Mouse (Mus musculus): ENCODE results near the gene Wfdc2. TPM values are rescaled to one million over a fixed set of nuclear protein-coding genes. Genes with fewer than 3 reads are reported as not detected.

Gene Wfdc2
- total and polyA plus RNA-seq, 3 experiments = not detected

- TF ChIP-seq BHLHE40 (IDR thresholded peaks at IDR 0.05; ENCODE audit: low read depth, low read length) = no peak
- TF ChIP-seq CTCF (conservative IDR thresholded peaks at IDR 0.05 in 1 of 2, IDR thresholded peaks at IDR 0.05 in 1 of 2; ENCODE audit: low read depth in 2 of 2, low read length in 2 of 2) = peak in 1 of 2 experiments; percentile 29; a peak in 3 of 4 replicates
- in situ Hi-C loops (cut with MboI; ENCODE audit: low pct_ligation_motif_present, low pct_unique_long_range_greater_than_20kb, low sequenced_read_pairs) = loop anchor here (10.0 kb wide), 1 partner anchor 55 kb away; the partner anchor contains the start of genes Wfdc10 and Wfdc9
These were observed 38.0 kb downstream of the Wfdc2 start for GRCm38 (mm10) chr2:164600179-164600578.

GRCm38 (mm10) chr2:164603482-164603881 lies 41.3 kb downstream of the Wfdc2 start:
- Histone ChIP-seq H3K36me3 (replicated peaks in 1 of 2; ENCODE audit: control insufficient read depth in 1 of 2, insufficient read depth in 1 of 2, low read length in 1 of 2) (no peaks in the 10 kb centered on the region), H3K4me2 (ENCODE audit: insufficient read depth, low read depth, poor library complexity, severe bottlenecking) (no peak overlapping the region), H3K27ac (ENCODE audit: insufficient read depth, low read depth) (no peak overlapping the region), H3K79me2 (replicated peaks; ENCODE audit: control insufficient read depth, extremely low read depth, insufficient read depth, poor library complexity, severe bottlenecking) (no peaks in the 10 kb centered on the region), H3K9me3 (replicated peaks; ENCODE audit: low read length) (peaks cover 11% of the 10 kb centered on the region), H3K4me3 (replicated peaks in 1 of 3; ENCODE audit: low read depth in 2 of 3, low read length in 2 of 3, poor library complexity in 1 of 3) (no peak overlapping the region), H3K4me1 (ENCODE audit: control insufficient read depth in 1 of 2, insufficient read depth in 2 of 2) (no peaks in the 10 kb centered on the region), H3K9ac (ENCODE audit: insufficient read depth, low read depth) (no peak overlapping the region), H3K27me3 (replicated peaks) (peaks cover 71% of the 10 kb centered on the region)
- dilution Hi-C loops (cut with MboI; ENCODE audit: extremely low pct_ligation_motif_present, extremely low pct_unique_long_range_greater_than_20kb, low sequenced_read_pairs) = no loop called here
- DNase-seq (ENCODE audit: extremely low read depth) = no peak
- no peak for TF ChIP-seq JUND (conservative IDR thresholded peaks at IDR 0.05; ENCODE audit: low read depth, low read length)
- peak in 1 of 2 experiments; percentile 22; a peak in 1 of 4 replicates for TF ChIP-seq CTCF (conservative IDR thresholded peaks at IDR 0.05 in 1 of 2, IDR thresholded peaks at IDR 0.05 in 1 of 2; ENCODE audit: low read depth in 2 of 2, low read length in 2 of 2)
- no peak for TF ChIP-seq MAZ (IDR thresholded peaks at IDR 0.05; ENCODE audit: low read depth, low read length)
- in situ Hi-C loops (cut with MboI; ENCODE audit: low pct_ligation_motif_present, low pct_unique_long_range_greater_than_20kb, low sequenced_read_pairs) = loop anchor here (10.0 kb wide), 1 partner anchor 51 kb away; the partner anchor contains the start of genes Wfdc10 and Wfdc9

More at GRCm38 (mm10) chr2:164600179-164600578, 38.0 kb downstream of the Wfdc2 start:
- H3K27ac ChIP-seq (ENCODE audit: insufficient read depth, low read depth) = no peak overlapping the region
- H3K4me2 ChIP-seq (ENCODE audit: insufficient read depth, low read depth, poor library complexity, severe bottlenecking) = no peak overlapping the region
- H3K4me1 ChIP-seq (ENCODE audit: control insufficient read depth in 1 of 2, insufficient read depth in 2 of 2) = 0 out of 4 replicates have a peak, but pooled peaks cover 0 to 2% of the 10 kb centered on the region in 2 experiments
- no peak overlapping the region for H3K4me3 ChIP-seq (replicated peaks in 1 of 3; ENCODE audit: low read depth in 2 of 3, low read length in 2 of 3, poor library complexity in 1 of 3)
- H3K27me3 ChIP-seq (replicated peaks) = peaks cover 67% of the 10 kb centered on the region
- H3K9ac ChIP-seq (ENCODE audit: insufficient read depth, low read depth) = no peak overlapping the region
- DNase-seq (ENCODE audit: extremely low read depth) = no peak
- H3K79me2 ChIP-seq (replicated peaks; ENCODE audit: control insufficient read depth, extremely low read depth, insufficient read depth, poor library complexity, severe bottlenecking) = no peaks in the 10 kb centered on the region
- no peaks in the 10 kb centered on the region for H3K36me3 ChIP-seq (replicated peaks in 1 of 2; ENCODE audit: control insufficient read depth in 1 of 2, insufficient read depth in 1 of 2, low read length in 1 of 2)
- dilution Hi-C loops (cut with MboI; ENCODE audit: extremely low pct_ligation_motif_present, extremely low pct_unique_long_range_greater_than_20kb, low sequenced_read_pairs) = no loop called here
- peaks cover 11% of the 10 kb centered on the region for H3K9me3 ChIP-seq (replicated peaks; ENCODE audit: low read length)

- Histone ChIP-seq H3K4me3 (replicated peaks in 1 of 3; ENCODE audit: low read depth in 2 of 3, low read length in 2 of 3, poor library complexity in 1 of 3) (no peak overlapping the region), H3K79me2 (replicated peaks; ENCODE audit: control insufficient read depth, extremely low read depth, insufficient read depth, poor library complexity, severe bottlenecking) (no peaks in the 10 kb centered on the region), H3K36me3 (replicated peaks in 1 of 2; ENCODE audit: control insufficient read depth in 1 of 2, insufficient read depth in 1 of 2, low read length in 1 of 2) (no peaks in the 10 kb centered on the region), H3K27me3 (replicated peaks) (peaks cover 77% of the 10 kb centered on the region), H3K27ac (ENCODE audit: insufficient read depth, low read depth) (no peak overlapping the region), H3K4me1 (ENCODE audit: control insufficient read depth in 1 of 2, insufficient read depth in 2 of 2) (no peaks in the 10 kb centered on the region), H3K9me3 (replicated peaks; ENCODE audit: low read length) (peaks cover 11% of the 10 kb centered on the region), H3K9ac (ENCODE audit: insufficient read depth, low read depth) (no peak overlapping the region), H3K4me2 (ENCODE audit: insufficient read depth, low read depth, poor library complexity, severe bottlenecking) (no peak overlapping the region)
- dilution Hi-C loops (cut with MboI; ENCODE audit: extremely low pct_ligation_motif_present, extremely low pct_unique_long_range_greater_than_20kb, low sequenced_read_pairs) = no loop called here
- TF ChIP-seq RCOR1 (conservative IDR thresholded peaks at IDR 0.05; ENCODE audit: low read depth, low read length) (no peak), CTCF (conservative IDR thresholded peaks at IDR 0.05 in 1 of 2, IDR thresholded peaks at IDR 0.05 in 1 of 2; ENCODE audit: low read depth in 2 of 2, low read length in 2 of 2) (no peak), JUN (IDR thresholded peaks at IDR 0.05; ENCODE audit: insufficient read depth, low read depth, low read length) (no peak), MAZ (IDR thresholded peaks at IDR 0.05; ENCODE audit: low read depth, low read length) (no peak), ZNF384 (IDR thresholded peaks at IDR 0.05; ENCODE audit: low read depth, low read length) (no peak), BHLHE40 (IDR thresholded peaks at IDR 0.05; ENCODE audit: low read depth, low read length) (no peak), PAX5 (IDR thresholded peaks at IDR 0.05; ENCODE audit: low read length) (no peak), RAD21 (IDR thresholded peaks at IDR 0.05; ENCODE audit: low read depth, low read length) (no peak), MXI1 (IDR thresholded peaks at IDR 0.05; ENCODE audit: low read depth, low read length) (no peak), CHD1 (IDR thresholded peaks at IDR 0.05; ENCODE audit: low read depth, low read length) (no peak), TCF12 (IDR thresholded peaks at IDR 0.05; ENCODE audit: low read depth, low read length) (no peak), EP300 (IDR thresholded peaks at IDR 0.05; ENCODE audit: low read length) (no peak), USF2 (conservative IDR thresholded peaks at IDR 0.05; ENCODE audit: low read depth, low read length) (no peak), ZKSCAN1 (IDR thresholded peaks at IDR 0.05; ENCODE audit: borderline replicate concordance, low read depth, low read length) (no peak), MYC (IDR thresholded peaks at IDR 0.05; ENCODE audit: low read depth, low read length) (no peak), CHD2 (IDR thresholded peaks at IDR 0.05; ENCODE audit: low read length) (no peak)
- no peak for DNase-seq (ENCODE audit: extremely low read depth)
- in situ Hi-C loops (cut with MboI; ENCODE audit: low pct_ligation_motif_present, low pct_unique_long_range_greater_than_20kb, low sequenced_read_pairs) = loop anchor here (10.0 kb wide), 1 partner anchor 50 kb away; the partner anchor contains the start of genes Wfdc10 and Wfdc9
These were observed 42.2 kb downstream of the Wfdc2 start for GRCm38 (mm10) chr2:164604411-164604810.

Measured in CH12.LX (cell line).